ENCODE assay signal across 12 mouse cellular contexts in the genomic region with DNA sequence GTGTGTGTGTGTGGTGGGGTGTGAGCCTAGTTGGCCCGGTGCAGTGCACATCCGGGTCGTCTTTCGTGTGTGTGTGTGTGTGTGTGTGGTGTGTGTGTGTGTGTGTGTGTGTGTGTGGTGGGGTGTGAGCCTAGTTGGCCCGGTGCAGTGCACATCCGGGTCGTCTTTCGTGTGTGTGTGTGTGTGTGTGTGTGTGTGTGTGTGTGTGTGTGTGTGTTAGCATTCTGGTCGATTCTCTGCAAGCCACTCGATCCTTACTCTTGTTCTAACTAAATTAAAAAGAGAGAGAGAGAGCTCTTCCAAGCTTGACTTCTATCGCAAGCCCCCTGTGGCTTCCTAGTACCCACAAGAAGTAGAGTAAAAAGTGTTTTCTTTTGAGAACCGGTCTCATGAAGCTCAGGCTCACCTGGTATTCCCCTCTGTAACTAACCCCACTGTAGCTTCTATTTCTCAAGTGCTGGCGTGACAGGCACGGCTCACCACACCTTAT. TPM values are rescaled to one million over a fixed set of nuclear protein-coding genes. Genes with fewer than 3 reads are reported as not detected.
DNase-seq lines count a peak whose midpoint lies in the region; ATAC-seq and TF ChIP-seq lines count a peak whose summit lies in the region.
"Not testable (repeated sequence)": the region's sequence is repeated elsewhere in the genome, so short reads cannot be mapped to it uniquely, and the experiment has no call there.
"Had no signal": no experiment of that assay in that cellular context is flagged by ENCODE, and none has a peak within 500 bp of the region (broad histone marks: within the 10 kb centered on the region; RNA-seq: fewer than 3 reads in every experiment).

No protein-coding gene starts in this region.

- H3K27me3 ChIP-seq in G1E (ENCODE audit: insufficient read depth, low read length); embryonic facial prominence, embryonic 13.5 days; heart, postnatal 0 days (ENCODE audit: control insufficient read depth, insufficient read depth, low read length); liver, embryonic 11.5 days (replicated peaks; ENCODE audit: control insufficient read depth, insufficient read depth, low read length); midbrain, embryonic 10.5 days (ENCODE audit: low read depth, poor library complexity, severe bottlenecking): not testable (repeated sequence)

- peaks cover 57% of the 10 kb centered on the region for H3K4me1 ChIP-seq in G1E (ENCODE audit: insufficient read depth, low read depth, low read length)
- peaks cover 38% of the 10 kb centered on the region for H3K4me1 ChIP-seq in embryonic facial prominence, embryonic 13.5 days
- peaks cover 20% of the 10 kb centered on the region for H3K4me1 ChIP-seq in heart, postnatal 0 days (ENCODE audit: control insufficient read depth, insufficient read depth)
- peaks cover 22% of the 10 kb centered on the region for H3K4me1 ChIP-seq in liver, embryonic 11.5 days (replicated peaks; ENCODE audit: control insufficient read depth, insufficient read depth, low read length)
- H3K4me1 ChIP-seq in midbrain, embryonic 10.5 days = peaks cover 58% of the 10 kb centered on the region

- WGBS in embryonic facial prominence, embryonic 13.5 days = 26% methylated on average over 10 of the region's 14 CpGs
- WGBS in heart, postnatal 0 days = 46% methylated on average over 6 of the region's 14 CpGs
- WGBS in liver, embryonic 11.5 days = 29% methylated on average over 14 of the region's 14 CpGs
- 43% methylated on average over 12 of the region's 14 CpGs for WGBS in midbrain, embryonic 10.5 days

- H3K27ac ChIP-seq in embryonic facial prominence, embryonic 13.5 days = peak overlapping the region; percentile 39; the same call in 1 of the 2 replicates
- peak overlapping the region; percentile 66 for H3K27ac ChIP-seq in heart, postnatal 0 days (ENCODE audit: low read depth)
- H3K27ac ChIP-seq in liver, embryonic 11.5 days (ENCODE audit: low read depth, low read length) = peak overlapping the region; percentile 6; the same call in 1 of the 2 replicates
- not testable (repeated sequence) for H3K27ac ChIP-seq in midbrain, embryonic 10.5 days (replicated peaks)

- not testable (repeated sequence) for TF ChIP-seq EP300 in heart, postnatal 0 days (IDR thresholded peaks at IDR 0.05; ENCODE audit: low read depth)

- peaks cover 19% of the 10 kb centered on the region for H3K36me3 ChIP-seq in G1E (replicated peaks)
- H3K36me3 ChIP-seq in embryonic facial prominence, embryonic 13.5 days = peaks cover 10% of the 10 kb centered on the region
- H3K36me3 ChIP-seq in heart, postnatal 0 days (replicated peaks; ENCODE audit: control insufficient read depth, insufficient read depth, low read length); liver, embryonic 11.5 days (ENCODE audit: control insufficient read depth, insufficient read depth, low read length): not testable (repeated sequence)
- peaks cover 13% of the 10 kb centered on the region for H3K36me3 ChIP-seq in midbrain, embryonic 10.5 days

- H3K4me3 ChIP-seq in G1E (ENCODE audit: low read depth, low read length) = peak overlapping the region; percentile 27; the same call in 1 of the 2 replicates
- H3K4me3 ChIP-seq in embryonic facial prominence, embryonic 13.5 days; heart, postnatal 0 days (ENCODE audit: low read depth, low read length): not testable (repeated sequence)
- H3K4me3 ChIP-seq in liver, embryonic 11.5 days (ENCODE audit: low read depth, low read length) = peak overlapping the region; percentile 13; the same call in 1 of the 2 replicates
- H3K4me3 ChIP-seq in midbrain, embryonic 10.5 days = 0 out of 2 replicates have a peak overlapping the region, but pooled peaks have one; percentile 5

- not testable (repeated sequence) for H3K9me3 ChIP-seq in G1E (replicated peaks); embryonic facial prominence, embryonic 13.5 days; heart, postnatal 0 days (replicated peaks; ENCODE audit: control insufficient read depth, low read length); liver, embryonic 11.5 days (ENCODE audit: control insufficient read depth, low read length); midbrain, embryonic 10.5 days (replicated peaks)

- not testable (repeated sequence) for TF ChIP-seq CTCF in G1E (IDR thresholded peaks at IDR 0.05; ENCODE audit: low read depth, low read length); heart, postnatal 0 days (IDR thresholded peaks at IDR 0.05; ENCODE audit: low read depth)

- ATAC-seq in G1E (ENCODE audit: extremely low read depth, insufficient number of reproducible peaks, low FRiP score, poor library complexity, severe bottlenecking); embryonic facial prominence, embryonic 13.5 days (ENCODE audit: insufficient number of reproducible peaks, insufficient read depth, low FRiP score, low TSS enrichment, low read depth); liver, embryonic 11.5 days (replicated peaks; ENCODE audit: low FRiP score): not testable (repeated sequence)
- peak; percentile 19; the same call in 1 of the 2 replicates for ATAC-seq in heart, postnatal 0 days (ENCODE audit: insufficient read depth, low read depth)

- not testable (repeated sequence) for DNase-seq in G1E (ENCODE audit: low spot score); heart, postnatal 0 days (ENCODE audit: low spot score); liver, embryonic 11.5 days (ENCODE audit: low spot score); midbrain, embryonic 10.5 days (ENCODE audit: low spot score)
- peak; percentile 43 for DNase-seq in kidney, adult 9 months
- DNase-seq in retina, embryonic 14.5 days (ENCODE audit: low spot score) = peak; percentile 42
- peak; percentile 56 for DNase-seq in thymus, postnatal 4 days

- H3K4me2 ChIP-seq in embryonic facial prominence, embryonic 13.5 days = peak overlapping the region; percentile 92
- peak overlapping the region; percentile 21; the same call in 1 of the 2 replicates for H3K4me2 ChIP-seq in heart, postnatal 0 days (ENCODE audit: low read depth, low read length)
- peak overlapping the region; percentile 38 for H3K4me2 ChIP-seq in liver, embryonic 11.5 days

- 0 out of 2 replicates have a peak overlapping the region, but pooled peaks have one; percentile 1 for H3K9ac ChIP-seq in embryonic facial prominence, embryonic 13.5 days
- H3K9ac ChIP-seq in heart, postnatal 0 days (replicated peaks; ENCODE audit: low read depth, low read length); liver, embryonic 11.5 days (ENCODE audit: low read depth, low read length): not testable (repeated sequence)

RNA-seq across cellular contexts. Expression of gene Pias4, which starts 1.7 kb away (rescaled TPM):
- total RNA-seq in G1E (2014; fragmentation: Nextera tagmentation) (28.6 and 34.4 TPM in 2 replicates), G1E (2017) (21.2 and 24.8 TPM in 2 replicates)
- 62.7 and 70.5 TPM in 2 replicates for polyA plus RNA-seq in G1E (2012)
- polyA plus RNA-seq in embryonic facial prominence, embryonic 13.5 days (2015; fragmentation: Nextera tagmentation; extraction: Ambion mirVana) = 58.1 and 60.9 TPM in 2 replicates
- 14.4 and 19.6 TPM in 2 replicates for total RNA-seq in heart, postnatal 0 days (2014; rRNA removed; ENCODE audit: low replicate concordance)
- polyA plus RNA-seq in heart, postnatal 0 days (2015; fragmentation: Nextera tagmentation; extraction: Ambion mirVana) = 19.8 and 20.7 TPM in 2 replicates
- 41.2 and 50.9 TPM in 2 replicates for polyA plus RNA-seq in liver, embryonic 11.5 days (2014; fragmentation: Nextera tagmentation; extraction: Ambion mirVana)
- polyA plus RNA-seq in midbrain, embryonic 10.5 days (2016; fragmentation: Nextera tagmentation; extraction: Ambion mirVana) = 61.4 and 68.5 TPM in 2 replicates

RNA-seq across cellular contexts. Expression of gene Eef2, which starts 7.0 kb away (rescaled TPM):
- total RNA-seq in G1E (2014; fragmentation: Nextera tagmentation) (1,577 and 1,715 TPM in 2 replicates), G1E (2017) (1,676 and 1,695 TPM in 2 replicates)
- 2,355 and 3,878 TPM in 2 replicates for polyA plus RNA-seq in G1E (2012)
- 622 and 633 TPM in 2 replicates for polyA plus RNA-seq in embryonic facial prominence, embryonic 13.5 days (2015; fragmentation: Nextera tagmentation; extraction: Ambion mirVana)
- total RNA-seq in heart, postnatal 0 days (2014; rRNA removed; ENCODE audit: low replicate concordance) = 1,828 and 2,004 TPM in 2 replicates
- 353 and 370 TPM in 2 replicates for polyA plus RNA-seq in heart, postnatal 0 days (2015; fragmentation: Nextera tagmentation; extraction: Ambion mirVana)
- polyA plus RNA-seq in liver, embryonic 11.5 days (2014; fragmentation: Nextera tagmentation; extraction: Ambion mirVana) = 626 and 647 TPM in 2 replicates
- polyA plus RNA-seq in midbrain, embryonic 10.5 days (2016; fragmentation: Nextera tagmentation; extraction: Ambion mirVana) = 528 and 571 TPM in 2 replicates

RNA-seq across cellular contexts. Expression of gene Dapk3, which starts 13.3 kb away (rescaled TPM):
- total RNA-seq in G1E (2014; fragmentation: Nextera tagmentation) = 34.2 and 43.3 TPM in 2 replicates
- 39.3 and 40.8 TPM in 2 replicates for total RNA-seq in G1E (2017)
- 69.8 and 96.7 TPM in 2 replicates for polyA plus RNA-seq in G1E (2012)
- polyA plus RNA-seq in embryonic facial prominence, embryonic 13.5 days (2015; fragmentation: Nextera tagmentation; extraction: Ambion mirVana) = 57.1 and 60.1 TPM in 2 replicates
- 56.5 and 72.7 TPM in 2 replicates for total RNA-seq in heart, postnatal 0 days (2014; rRNA removed; ENCODE audit: low replicate concordance)
- polyA plus RNA-seq in heart, postnatal 0 days (2015; fragmentation: Nextera tagmentation; extraction: Ambion mirVana) = 29.0 and 31.7 TPM in 2 replicates
- 44.5 and 45.6 TPM in 2 replicates for polyA plus RNA-seq in liver, embryonic 11.5 days (2014; fragmentation: Nextera tagmentation; extraction: Ambion mirVana)
- polyA plus RNA-seq in midbrain, embryonic 10.5 days (2016; fragmentation: Nextera tagmentation; extraction: Ambion mirVana) = 52.7 and 53.3 TPM in 2 replicates

RNA-seq across cellular contexts. Expression of gene 4930442H23Rik, which starts 14.2 kb away (rescaled TPM):
- not detected in 2 replicates for total RNA-seq in G1E (2014; fragmentation: Nextera tagmentation)
- not detected in 2 replicates for total RNA-seq in G1E (2017)
- not detected in 2 replicates for polyA plus RNA-seq in G1E (2012)
- not detected in 2 replicates for polyA plus RNA-seq in embryonic facial prominence, embryonic 13.5 days (2015; fragmentation: Nextera tagmentation; extraction: Ambion mirVana)
- not detected in 2 replicates for total RNA-seq in heart, postnatal 0 days (2014; rRNA removed; ENCODE audit: low replicate concordance)
- polyA plus RNA-seq in heart, postnatal 0 days (2015; fragmentation: Nextera tagmentation; extraction: Ambion mirVana) = 0.12 TPM in 1 of 2 replicates, not detected in the other
- not detected in 2 replicates for polyA plus RNA-seq in liver, embryonic 11.5 days (2014; fragmentation: Nextera tagmentation; extraction: Ambion mirVana)
- polyA plus RNA-seq in midbrain, embryonic 10.5 days (2016; fragmentation: Nextera tagmentation; extraction: Ambion mirVana) = 0.09 TPM in 1 of 2 replicates, not detected in the other
- total RNA-seq: heart, adult 18-20 months; left cerebral cortex, postnatal 25 days; monocyte, adult 5-6 weeks had no signal
- polyA plus RNA-seq: urinary bladder, adult 2 months had no signal

RNA-seq across cellular contexts. Expression of gene Nmrk2, which starts 32.4 kb away (rescaled TPM):
- total RNA-seq in G1E (2014; fragmentation: Nextera tagmentation) (not detected in 2 replicates), G1E (2017) (not detected in 2 replicates)
- not detected in 2 replicates for polyA plus RNA-seq in G1E (2012)
- polyA plus RNA-seq in embryonic facial prominence, embryonic 13.5 days (2015; fragmentation: Nextera tagmentation; extraction: Ambion mirVana) = not detected in 2 replicates
- 30.5 and 35.2 TPM in 2 replicates for total RNA-seq in heart, postnatal 0 days (2014; rRNA removed; ENCODE audit: low replicate concordance)
- polyA plus RNA-seq in heart, postnatal 0 days (2015; fragmentation: Nextera tagmentation; extraction: Ambion mirVana) = 13.0 and 14.2 TPM in 2 replicates
- polyA plus RNA-seq in liver, embryonic 11.5 days (2014; fragmentation: Nextera tagmentation; extraction: Ambion mirVana) = not detected in 2 replicates
- polyA plus RNA-seq in midbrain, embryonic 10.5 days (2016; fragmentation: Nextera tagmentation; extraction: Ambion mirVana) = not detected in 2 replicates
- total RNA-seq: monocyte, adult 5-6 weeks had no signal
- polyA plus RNA-seq: urinary bladder, adult 2 months had no signal

Comparison
In these comparisons a context has a peak if more than half of its experiments do, and no peak if none do; other contexts are left out.
1. H3K4me2 ChIP-seq: peak in every context shown above with its lines; median percentile 92 in embryonic facial prominence, embryonic 13.5 days; 38 in liver, embryonic 11.5 days; 21 in heart, postnatal 0 days.